Mouse (Mus musculus) cerebellum, postnatal 4 days (tissue): ENCODE data around the gene Apoc4.
"Not testable (repeated sequence)": the region's sequence is repeated elsewhere in the genome, so short reads cannot be mapped to it uniquely, and the experiment has no call there.

ENCODE experiments used
- DNase-seq, 2 experiments: peaks; one replicate each; pipeline ENCODE4 v3.0.0; 2022; ENCODE audit warnings: low spot score in 2 of 2, mixed read lengths in 1 of 2

Gene Apoc4

DNA sequence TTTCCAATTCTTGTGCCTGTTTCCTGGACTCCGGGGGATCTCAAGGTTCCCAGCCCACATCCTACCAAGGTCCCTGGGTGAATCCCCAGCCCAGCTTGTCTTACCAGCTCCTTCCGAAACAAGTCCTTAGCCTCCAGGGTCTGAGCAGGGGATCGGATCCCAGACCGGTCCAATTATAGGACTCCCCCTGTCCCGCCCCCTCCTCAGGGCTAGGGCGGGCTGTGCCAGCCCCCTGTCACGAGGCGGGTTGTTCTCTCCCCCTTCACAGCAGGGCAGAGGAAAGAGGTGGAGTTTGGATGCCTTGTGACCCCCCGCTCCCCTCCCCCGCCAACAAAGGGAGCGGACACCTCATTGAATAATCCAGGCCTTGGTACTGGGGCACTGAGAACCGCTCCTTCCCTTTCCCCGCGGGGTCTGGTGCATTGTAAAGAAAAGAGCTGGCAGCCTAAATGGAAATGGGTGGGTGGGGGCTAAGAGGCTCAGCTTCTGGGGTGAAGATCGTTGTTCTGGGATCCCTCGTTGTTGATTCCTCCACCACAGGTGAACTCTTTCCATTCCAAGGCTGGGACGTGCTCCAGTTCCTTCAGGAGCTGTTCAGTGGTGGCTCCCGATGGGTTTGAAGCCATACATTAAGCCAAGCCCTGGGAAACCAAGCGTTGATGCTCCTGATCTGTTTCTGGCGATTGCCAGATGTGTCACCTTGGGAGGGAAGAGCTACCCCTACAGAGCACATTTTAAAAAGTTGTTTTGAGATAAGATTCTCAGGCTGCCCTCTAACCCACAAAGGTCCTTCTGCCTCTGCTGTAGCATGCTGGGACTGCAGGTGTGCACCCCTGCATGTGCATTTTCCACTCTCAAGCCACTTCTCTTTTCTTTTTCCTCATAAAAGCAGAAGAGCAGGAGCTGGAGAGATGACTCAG is 17.9 kb upstream of the Apoc4 start, which contains the start of gene Apoe:
Gene Apoe (minus strand): TSS at position 282 of the 920 bp plus-strand sequence.
- DNase-seq = peak in 1 of 2 experiments; percentile 56

GRCm38 (mm10) chr7:19697949-19698906 is 16.9 kb upstream of the Apoc4 start:
- DNase-seq = no peak

DNA sequence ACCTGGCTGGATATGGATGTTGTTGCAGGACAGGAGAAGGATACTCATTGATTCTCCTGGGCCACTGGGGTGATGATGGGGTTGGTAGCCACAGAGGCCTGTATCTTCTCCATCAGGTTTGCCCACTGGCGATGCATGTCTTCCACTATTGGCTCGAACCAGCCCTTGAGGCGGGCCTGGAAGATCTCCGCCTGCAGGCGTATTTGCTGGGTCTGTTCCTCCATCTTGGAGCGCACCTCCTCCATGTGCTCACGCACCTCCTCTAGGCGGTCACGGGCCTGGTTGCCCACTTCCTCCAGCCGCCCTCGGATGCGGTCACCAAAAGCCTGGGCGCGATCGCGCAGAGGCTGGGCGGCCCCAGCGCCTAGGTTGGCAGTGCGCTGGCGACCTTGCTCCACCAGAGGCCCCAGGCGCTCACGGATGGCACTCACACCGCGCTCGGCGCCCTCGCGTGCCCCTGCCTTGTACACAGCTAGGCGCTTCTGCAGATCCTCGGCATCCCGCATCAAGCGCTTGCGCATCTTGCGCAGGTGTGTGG is 15.1 kb upstream of the Apoc4 start:
- no peak for DNase-seq

- no peak for DNase-seq
These were observed 14.6 kb upstream of the Apoc4 start for GRCm38 (mm10) chr7:19695881-19696280.

DNA sequence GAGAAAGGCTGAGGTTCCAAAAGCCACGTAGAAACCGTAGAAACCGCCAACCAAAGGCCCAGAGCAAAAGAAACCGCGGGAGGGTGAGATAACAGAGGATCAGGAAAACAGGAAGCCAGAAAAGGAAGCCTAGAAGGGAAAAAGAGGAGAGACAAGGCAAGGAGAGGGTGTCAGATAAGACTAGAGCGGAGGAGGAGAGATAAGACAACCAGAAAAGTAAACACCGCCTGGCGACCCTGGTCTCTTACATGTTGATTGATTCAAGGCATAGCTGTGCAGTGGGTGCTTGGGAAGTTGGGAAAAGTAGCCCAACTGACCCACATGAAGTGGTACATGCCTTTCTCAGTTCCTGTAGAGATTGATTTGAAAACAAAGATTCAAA is 13.9 kb upstream of the Apoc4 start:
- no peak for DNase-seq

DNA sequence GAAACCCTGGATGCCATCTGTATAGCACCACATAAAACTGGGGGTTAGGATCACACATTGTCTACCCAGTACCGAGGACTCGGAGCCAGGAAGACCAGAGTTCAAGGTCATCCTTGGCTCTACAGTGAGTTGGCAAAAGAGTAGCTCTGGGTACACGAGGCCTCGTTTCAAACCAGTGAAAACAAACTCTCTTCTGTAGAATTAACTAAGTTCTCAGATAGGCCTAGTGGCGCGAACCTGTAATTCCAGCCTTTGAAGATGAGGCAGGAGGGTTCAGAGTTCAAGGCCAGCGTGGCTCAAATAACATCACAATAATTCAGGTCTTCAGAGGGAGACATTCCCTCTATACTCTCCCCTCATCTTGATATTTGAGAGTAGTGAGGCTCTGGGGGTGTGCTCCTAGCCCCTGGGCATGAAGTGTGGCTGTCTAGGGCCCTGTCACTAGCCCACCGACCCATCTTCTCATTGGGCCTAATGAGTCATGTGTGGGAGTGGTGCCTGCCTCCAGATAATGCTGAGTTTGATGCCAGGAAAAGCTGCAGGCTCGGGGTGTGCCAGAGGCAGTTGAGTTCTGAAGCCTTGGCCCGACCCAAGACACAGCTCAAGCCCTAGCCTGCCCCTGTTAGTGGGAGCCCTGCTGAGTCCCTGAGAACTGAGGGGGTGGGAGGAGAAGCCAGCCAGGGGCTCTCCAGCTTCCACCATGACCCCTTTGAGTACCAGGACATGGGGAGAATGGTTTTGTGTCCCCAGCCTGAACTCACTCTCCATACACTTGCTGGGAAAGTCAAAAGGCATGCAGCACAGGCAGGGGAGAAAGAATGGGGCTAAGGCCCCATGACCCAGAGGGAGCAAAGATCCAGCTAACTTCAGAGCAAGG is 13.3 kb upstream of the Apoc4 start:
- no peak for DNase-seq

DNA sequence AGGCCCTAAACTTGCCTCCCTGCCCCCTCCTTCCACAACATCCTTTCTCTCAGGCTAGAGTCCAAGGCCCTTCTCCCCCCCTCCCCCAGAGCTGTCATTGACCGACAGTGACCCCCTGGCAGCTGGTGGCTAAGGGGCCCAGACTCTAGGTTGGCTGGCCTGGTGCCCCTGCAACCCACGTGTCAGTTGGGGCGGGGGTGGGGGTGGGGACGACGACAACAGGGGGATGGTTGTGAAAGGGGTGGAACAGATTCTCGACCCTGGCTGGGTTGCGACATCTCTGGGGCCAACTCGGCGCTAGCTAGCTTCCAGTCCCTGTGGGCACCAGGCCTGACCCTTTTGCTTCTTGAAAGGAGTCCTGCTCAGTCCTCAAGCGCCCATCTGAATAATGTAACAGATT is 12.1 kb upstream of the Apoc4 start:
- DNase-seq = peak in 1 of 2 experiments; percentile 61

DNA sequence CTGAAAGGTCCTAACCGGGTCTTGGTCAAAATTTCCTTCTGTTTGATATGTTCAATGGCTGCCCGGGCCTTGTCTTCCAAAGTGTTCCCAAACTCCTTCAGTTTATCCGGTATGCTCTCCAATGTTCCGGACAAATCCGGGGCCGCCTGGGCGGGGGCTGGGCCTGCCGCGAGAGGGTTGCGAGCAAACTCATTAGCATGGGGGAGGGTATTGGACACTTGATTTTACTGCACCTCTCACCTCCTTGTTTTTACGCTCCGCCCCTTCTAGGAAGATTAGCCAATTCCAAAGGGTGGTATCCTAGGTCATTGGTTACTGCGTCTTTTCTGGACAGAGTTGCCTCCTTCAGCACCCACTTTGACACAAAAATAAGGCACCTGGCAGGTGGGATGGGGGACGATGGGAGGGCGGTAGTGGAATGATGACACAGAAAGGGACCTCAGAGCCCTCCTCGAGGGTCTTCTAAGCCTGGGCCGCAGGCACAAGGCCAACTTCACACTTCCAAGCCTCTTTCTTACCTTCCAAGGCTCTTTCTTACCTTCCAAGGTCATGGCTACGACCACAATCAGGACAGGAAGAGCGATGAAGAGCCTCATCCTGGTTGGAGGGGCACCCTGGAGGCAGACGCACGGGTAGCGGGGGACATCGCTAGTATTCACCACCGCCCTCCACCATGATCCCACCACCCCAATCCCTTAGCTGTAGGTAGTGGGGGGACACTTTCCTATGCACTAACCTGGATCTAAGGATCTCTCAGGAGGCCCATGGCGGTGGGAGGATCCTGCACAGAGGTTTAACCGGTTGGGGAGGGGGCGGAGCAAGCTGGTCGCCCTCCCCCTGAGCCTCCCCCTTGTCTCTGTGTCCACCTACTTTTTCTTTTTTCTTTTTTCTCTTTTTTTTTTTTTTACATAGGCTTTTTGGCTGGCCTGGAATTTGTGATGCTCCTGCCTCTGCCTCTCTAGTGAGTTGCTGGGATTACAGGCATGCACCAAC is 10.9 kb upstream of the Apoc4 start, which contains the start of gene Apoc1:
Gene Apoc1 (minus strand): TSS at position 788 of the 993 bp plus-strand sequence.
- DNase-seq = no peak

GRCm38 (mm10) chr7:19691434-19691833 is 10.2 kb upstream of the Apoc4 start:
- DNase-seq = no peak

- no peak for DNase-seq
These were observed 9.6 kb upstream of the Apoc4 start for GRCm38 (mm10) chr7:19690845-19691244.

DNA sequence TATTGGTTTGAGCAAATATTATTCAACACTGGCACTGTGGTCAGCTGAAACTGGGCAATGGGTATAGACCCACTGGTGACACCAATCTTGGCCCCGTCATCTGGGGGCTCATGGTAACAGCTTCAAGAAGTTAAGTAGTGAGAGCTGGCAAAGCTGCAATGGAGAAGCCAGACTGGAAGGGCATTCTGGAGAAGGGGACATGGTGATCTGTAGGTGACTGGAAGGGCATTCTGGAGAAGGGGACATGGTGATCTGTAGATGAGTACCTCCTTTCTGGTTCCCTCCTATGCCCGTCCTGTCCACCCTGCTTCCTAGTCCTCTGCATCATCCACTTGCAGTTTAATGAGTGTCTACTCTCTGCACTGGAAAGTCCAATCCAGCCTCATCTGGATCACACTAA is 7.3 kb upstream of the Apoc4 start:
- no peak for DNase-seq

- DNase-seq = no peak
These were observed 6.8 kb upstream of the Apoc4 start for GRCm38 (mm10) chr7:19688101-19688500.

GRCm38 (mm10) chr7:19686927-19687583 is 5.8 kb upstream of the Apoc4 start:
- not testable (repeated sequence) for DNase-seq

GRCm38 (mm10) chr7:19686521-19686920 is 5.2 kb upstream of the Apoc4 start:
- no peak for DNase-seq

DNA sequence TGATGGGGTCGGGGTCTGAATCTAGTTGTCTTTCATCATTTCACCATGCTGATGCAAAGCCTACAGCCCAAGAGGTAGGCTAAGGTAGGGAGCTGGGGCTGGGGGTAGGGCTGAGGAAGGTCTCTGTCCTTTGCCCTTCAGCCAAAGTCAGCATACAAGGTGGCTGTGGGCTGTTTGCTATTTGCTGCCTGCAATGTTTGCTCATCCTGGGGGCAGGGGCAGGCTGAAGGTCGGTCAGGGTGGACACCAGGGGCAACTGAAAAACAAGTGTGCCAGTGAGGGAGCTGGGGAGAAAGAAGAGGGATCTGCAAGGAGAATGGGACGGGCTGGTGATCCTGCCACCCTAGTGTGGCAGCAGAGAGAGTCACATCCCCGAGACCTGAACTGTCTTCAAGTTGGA is 4.1 kb upstream of the Apoc4 start:
- no peak for DNase-seq

DNA sequence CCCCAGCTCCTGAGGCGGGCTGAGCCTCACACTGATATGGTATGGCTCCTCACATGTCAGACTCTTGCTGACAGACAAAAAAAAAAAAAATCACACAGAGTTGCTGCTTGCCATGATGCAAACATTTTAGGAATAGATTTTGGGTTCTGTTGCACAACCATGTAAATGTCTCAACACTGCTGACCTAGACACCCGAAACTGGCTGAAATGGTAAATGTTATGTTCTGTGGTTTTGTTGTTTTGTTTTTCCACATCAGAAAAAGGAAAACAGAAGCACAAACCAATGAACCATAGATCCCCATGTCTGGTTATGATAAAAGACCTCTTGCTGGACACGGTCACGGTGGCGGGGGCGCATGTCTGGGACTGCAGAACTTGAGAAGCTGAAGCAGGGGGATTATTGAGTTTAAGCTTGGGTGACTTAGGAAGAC is 2.5 kb upstream of the Apoc4 start:
- no peak for DNase-seq

DNA sequence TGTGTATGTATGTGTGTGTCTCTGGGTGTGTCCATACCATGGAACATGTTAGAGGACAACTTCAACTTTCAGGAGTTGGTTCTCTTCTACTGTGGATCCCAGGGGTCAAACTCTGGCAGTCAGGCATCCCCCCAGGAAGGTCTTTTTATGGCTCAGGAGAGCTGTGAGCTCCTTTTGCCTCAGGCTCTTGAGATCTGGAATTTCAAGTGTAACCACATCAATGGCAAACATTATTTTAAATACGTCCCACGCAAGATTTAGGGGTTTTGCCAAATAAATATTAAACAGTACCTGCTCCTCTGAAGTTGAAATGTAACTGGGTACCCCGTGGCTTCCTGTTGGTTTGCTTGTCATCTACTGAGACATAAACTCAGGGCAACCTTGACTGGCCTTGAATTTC is 1.7 kb upstream of the Apoc4 start:
- no peak for DNase-seq

DNA sequence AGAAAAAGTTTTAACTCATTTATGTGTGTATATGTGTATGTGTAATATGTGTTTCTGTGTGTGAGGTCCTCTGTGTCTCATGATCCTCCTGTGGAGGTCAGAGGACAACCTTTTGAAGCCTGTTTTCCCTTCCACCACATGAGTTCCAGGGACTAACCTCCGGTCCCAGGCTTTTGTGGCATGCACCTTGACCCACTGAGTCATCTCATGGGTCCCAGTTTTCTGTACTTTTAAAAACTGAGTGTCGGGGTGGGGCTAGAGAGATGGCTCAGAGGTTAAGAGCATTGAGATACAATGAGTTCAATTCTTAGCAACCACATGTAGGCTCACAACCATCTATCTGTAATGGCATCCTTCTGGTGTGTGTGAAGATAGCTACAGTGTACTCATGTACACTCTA is 577 bp downstream of the Apoc4 start:
- DNase-seq = no peak

DNA sequence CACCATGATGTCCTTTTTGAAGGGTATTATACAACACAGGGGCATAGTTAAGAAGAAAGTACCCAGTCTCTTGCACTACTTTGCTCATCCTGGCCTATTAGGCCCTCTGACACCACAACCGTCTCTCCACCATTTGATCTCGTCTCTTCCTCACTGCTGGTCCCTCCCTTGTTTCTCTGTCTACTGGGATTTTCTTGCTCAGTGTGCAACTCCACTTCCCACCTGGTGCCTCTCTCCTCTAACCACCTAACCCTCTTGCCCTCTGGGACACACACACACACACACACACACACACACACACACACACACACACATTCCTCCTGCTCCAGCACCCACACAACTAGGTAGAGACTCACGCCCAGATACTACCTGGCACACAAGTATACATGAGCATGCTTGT is 2.4 kb downstream of the Apoc4 start:
- no peak for DNase-seq
